Mouse (Mus musculus) hindbrain, embryonic 12.5 days (tissue): ENCODE results near the gene Galr3. TPM values are rescaled to one million over a fixed set of nuclear protein-coding genes. Genes with fewer than 3 reads are reported as not detected.
"Not testable (repeated sequence)": the region's sequence is repeated elsewhere in the genome, so short reads cannot be mapped to it uniquely, and the experiment has no call there.

Experiments used
- ATAC-seq: fragments of 200-750 bp; cut with Nextera tagmentation; 2 replicates; pipeline ENCODE4 v1.8.0; 2017; ENCODE audit warnings: moderate TSS enrichment; ENCODE audit not compliant: low FRiP score
- H3K27ac ChIP-seq: fragments of 300-500 bp; sonication (generic); 2 replicates; pipeline ENCODE4 v1.5.1; 2016; ENCODE audit warnings: mild to moderate bottlenecking
- H3K27me3 ChIP-seq: fragments of 300-500 bp; sonication (generic); 2 replicates; pipeline ENCODE4 v1.6.1; 2016; ENCODE audit warnings: mild to moderate bottlenecking
- H3K36me3 ChIP-seq: fragments of 300-500 bp; sonication (generic); 2 replicates; pipeline ENCODE4 v1.6.1; 2016; ENCODE audit warnings: mild to moderate bottlenecking
- H3K4me1 ChIP-seq: fragments of 300-500 bp; sonication (generic); 2 replicates; pipeline ENCODE4 v1.6.1; 2016
- H3K4me2 ChIP-seq: fragments of 300-500 bp; sonication (generic); replicated peaks from 2 replicates; pipeline ENCODE4 v1.6.1; 2016; ENCODE audit warnings: mild to moderate bottlenecking
- H3K4me3 ChIP-seq: fragments of 300-500 bp; sonication (generic); 2 replicates; pipeline ENCODE4 v1.5.1; 2016; ENCODE audit warnings: mild to moderate bottlenecking
- H3K9ac ChIP-seq: fragments of 300-500 bp; sonication (generic); 2 replicates; pipeline ENCODE4 v1.6.1; 2016; ENCODE audit warnings: mild to moderate bottlenecking, moderate library complexity
- H3K9me3 ChIP-seq: fragments of 300-500 bp; sonication (generic); replicated peaks from 2 replicates; pipeline ENCODE4 v1.6.1; 2016; ENCODE audit warnings: mild to moderate bottlenecking
- WGBS: fragments of 180-500 bp; shearing (Covaris S2); methylation state at CpG from one replicate; pipeline ENCODE4 v1.1.7; 2016; 5-methylcytosine and 5-hydroxymethylcytosine counted together
- polyA plus RNA-seq: library from polyadenylated mRNA; unstranded; fragments of >200 nt; fragmentation: Nextera tagmentation; extraction: Ambion mirVana; gene quantifications from 2 replicates; pipeline ENCODE4 v1.2.1, GENCODE M21; 2016

Gene Galr3
- polyA plus RNA-seq, 1 experiment from 2014 or later = not detected

- Histone ChIP-seq H3K36me3 (no peaks in the 10 kb centered on the region), H3K27me3 (peaks cover 8% of the 10 kb centered on the region), H3K4me2 (peak within 1 kb of the TSS; percentile 99), H3K4me1 (peaks cover 45% of the 10 kb centered on the region), H3K9ac (peak within 1 kb of the TSS; percentile 99), H3K27ac (peak within 1 kb of the TSS; percentile 98), H3K9me3 (no peaks in the 10 kb centered on the region), H3K4me3 (peak within 1 kb of the TSS; percentile 71)
- peak; percentile 70 for ATAC-seq
- under 1% methylated on average over 42 of the region's 58 CpGs for WGBS
Measured at GRCm38 (mm10) chr15:79028237-79028738, 13.4 kb upstream of the Galr3 start, which contains the start of gene H1f0. TSS of gene H1f0 (plus strand) at chr15:79028450.

- ATAC-seq = no peak
- H3K27ac ChIP-seq = peak overlapping the region; percentile 98
- peak overlapping the region; percentile 99 for H3K4me2 ChIP-seq
- peak overlapping the region; percentile 71 for H3K4me3 ChIP-seq
- H3K36me3 ChIP-seq = no peaks in the 10 kb centered on the region
- peaks cover 45% of the 10 kb centered on the region for H3K4me1 ChIP-seq
- H3K27me3 ChIP-seq = peaks cover 5% of the 10 kb centered on the region
- no peaks in the 10 kb centered on the region for H3K9me3 ChIP-seq
- peak overlapping the region; percentile 99 for H3K9ac ChIP-seq
- 29% methylated on average over 16 of the region's 16 CpGs for WGBS
Measured at GRCm38 (mm10) chr15:79028823-79029484, 12.7 kb upstream of the Galr3 start.

GRCm38 (mm10) chr15:79029519-79030241 is 12.0 kb upstream of the Galr3 start:
- H3K4me3 ChIP-seq = peak overlapping the region; percentile 71
- no peaks in the 10 kb centered on the region for H3K9me3 ChIP-seq
- WGBS = 9% methylated on average over 11 of the region's 11 CpGs
- ATAC-seq = no peak
- peak overlapping the region; percentile 99 for H3K9ac ChIP-seq
- peaks cover 45% of the 10 kb centered on the region for H3K4me1 ChIP-seq
- H3K27me3 ChIP-seq = peaks cover 5% of the 10 kb centered on the region
- peak overlapping the region; percentile 64 for H3K27ac ChIP-seq
- 0 out of 2 replicates have a peak, but pooled peaks cover 3% of the 10 kb centered on the region for H3K36me3 ChIP-seq
- H3K4me2 ChIP-seq = peak overlapping the region; percentile 99

- Histone ChIP-seq H3K4me3 (peak overlapping the region; percentile 71), H3K9me3 (no peaks in the 10 kb centered on the region), H3K27me3 (peaks cover 3% of the 10 kb centered on the region), H3K36me3 (0 out of 2 replicates have a peak, but pooled peaks cover 3% of the 10 kb centered on the region), H3K9ac (peak overlapping the region; percentile 99), H3K27ac (peak overlapping the region; percentile 64), H3K4me1 (peaks cover 42% of the 10 kb centered on the region), H3K4me2 (peak overlapping the region; percentile 99)
- ATAC-seq = peak; percentile 74
- WGBS = under 1% methylated on average over 52 of the region's 52 CpGs
Measured at GRCm38 (mm10) chr15:79030551-79031435, 10.9 kb upstream of the Galr3 start.

GRCm38 (mm10) chr15:79031908-79032307 is 9.8 kb upstream of the Galr3 start:
- not testable (repeated sequence) for H3K9me3 ChIP-seq, H3K4me3 ChIP-seq, ATAC-seq, H3K36me3 ChIP-seq, H3K27ac ChIP-seq, H3K9ac ChIP-seq, H3K4me2 ChIP-seq, H3K27me3 ChIP-seq
- peaks cover 37% of the 10 kb centered on the region for H3K4me1 ChIP-seq
- WGBS = 93% methylated on average over 5 of the region's 5 CpGs

GRCm38 (mm10) chr15:79037913-79038328 is 3.8 kb upstream of the Galr3 start:
- no peaks in the 10 kb centered on the region for H3K9me3 ChIP-seq
- H3K4me3 ChIP-seq = no peak overlapping the region
- peaks cover 27% of the 10 kb centered on the region for H3K4me1 ChIP-seq
- ATAC-seq = no peak
- peaks cover 38% of the 10 kb centered on the region for H3K27me3 ChIP-seq
- H3K9ac ChIP-seq = no peak overlapping the region
- H3K27ac ChIP-seq = 0 out of 2 replicates have a peak overlapping the region, but pooled peaks have one; percentile 23
- WGBS = 15% methylated on average over 14 of the region's 14 CpGs
- no peak overlapping the region for H3K4me2 ChIP-seq
- H3K36me3 ChIP-seq = peaks cover 8% of the 10 kb centered on the region; the same call in 1 of the 2 replicates

GRCm38 (mm10) chr15:79038331-79038730 is 3.4 kb upstream of the Galr3 start:
- 0 out of 2 replicates have a peak overlapping the region, but pooled peaks have one; percentile 23 for H3K27ac ChIP-seq
- no peaks in the 10 kb centered on the region for H3K9me3 ChIP-seq
- no peak overlapping the region for H3K4me3 ChIP-seq
- peaks cover 42% of the 10 kb centered on the region for H3K27me3 ChIP-seq
- no peak overlapping the region for H3K4me2 ChIP-seq
- 70% methylated on average over 10 of the region's 10 CpGs for WGBS
- H3K4me1 ChIP-seq = peaks cover 31% of the 10 kb centered on the region
- H3K9ac ChIP-seq = no peak overlapping the region
- H3K36me3 ChIP-seq = peaks cover 8% of the 10 kb centered on the region; the same call in 1 of the 2 replicates
- ATAC-seq = no peak

GRCm38 (mm10) chr15:79038853-79039252 is 2.8 kb upstream of the Galr3 start:
- peaks cover 47% of the 10 kb centered on the region for H3K27me3 ChIP-seq
- no peak overlapping the region for H3K27ac ChIP-seq
- H3K9me3 ChIP-seq = no peaks in the 10 kb centered on the region
- H3K4me2 ChIP-seq = no peak overlapping the region
- peak; percentile 26; the same call in 1 of the 2 replicates for ATAC-seq
- H3K4me3 ChIP-seq = no peak overlapping the region
- 25% methylated on average over 7 of the region's 7 CpGs for WGBS
- peaks cover 32% of the 10 kb centered on the region for H3K4me1 ChIP-seq
- H3K36me3 ChIP-seq = peaks cover 8% of the 10 kb centered on the region; the same call in 1 of the 2 replicates
- H3K9ac ChIP-seq = no peak overlapping the region

GRCm38 (mm10) chr15:79040501-79041416 is 926 bp upstream of the Galr3 start:
- Histone ChIP-seq H3K27me3 (peaks cover 55% of the 10 kb centered on the region), H3K4me2 (peak overlapping the region; percentile 48), H3K4me3 (peak overlapping the region; percentile 16), H3K27ac (no peak overlapping the region), H3K9me3 (no peaks in the 10 kb centered on the region), H3K9ac (peak overlapping the region; percentile 23; the same call in 1 of the 2 replicates), H3K36me3 (peaks cover 6% of the 10 kb centered on the region; the same call in 1 of the 2 replicates), H3K4me1 (peaks cover 43% of the 10 kb centered on the region)
- no peak for ATAC-seq
- WGBS = 23% methylated on average over 24 of the region's 24 CpGs

GRCm38 (mm10) chr15:79042721-79043491 is 1.2 kb downstream of the Galr3 start:
- under 1% methylated on average over 99 of the region's 105 CpGs for WGBS

More at GRCm38 (mm10) chr15:79042721-79043491, 1.2 kb downstream of the Galr3 start:
- no peaks in the 10 kb centered on the region for H3K36me3 ChIP-seq
- peaks cover 55% of the 10 kb centered on the region for H3K27me3 ChIP-seq
- 0 out of 2 replicates have a peak overlapping the region, but pooled peaks have one; percentile 18 for H3K27ac ChIP-seq
- peak overlapping the region; percentile 47 for H3K4me3 ChIP-seq
- peak overlapping the region; percentile 49 for H3K9ac ChIP-seq
- peak overlapping the region; percentile 81 for H3K4me2 ChIP-seq
- H3K4me1 ChIP-seq = peaks cover 42% of the 10 kb centered on the region
- ATAC-seq = no peak
- no peaks in the 10 kb centered on the region for H3K9me3 ChIP-seq
